Mouse (Mus musculus): ENCODE measurements around the gene Atp5h. TPM values are rescaled to one million over a fixed set of nuclear protein-coding genes. Genes with fewer than 3 reads are reported as not detected.

The Atp5h gene
- total and polyA plus RNA-seq, 2 experiments from 2014 or later = 319 to 951 TPM

DNA sequence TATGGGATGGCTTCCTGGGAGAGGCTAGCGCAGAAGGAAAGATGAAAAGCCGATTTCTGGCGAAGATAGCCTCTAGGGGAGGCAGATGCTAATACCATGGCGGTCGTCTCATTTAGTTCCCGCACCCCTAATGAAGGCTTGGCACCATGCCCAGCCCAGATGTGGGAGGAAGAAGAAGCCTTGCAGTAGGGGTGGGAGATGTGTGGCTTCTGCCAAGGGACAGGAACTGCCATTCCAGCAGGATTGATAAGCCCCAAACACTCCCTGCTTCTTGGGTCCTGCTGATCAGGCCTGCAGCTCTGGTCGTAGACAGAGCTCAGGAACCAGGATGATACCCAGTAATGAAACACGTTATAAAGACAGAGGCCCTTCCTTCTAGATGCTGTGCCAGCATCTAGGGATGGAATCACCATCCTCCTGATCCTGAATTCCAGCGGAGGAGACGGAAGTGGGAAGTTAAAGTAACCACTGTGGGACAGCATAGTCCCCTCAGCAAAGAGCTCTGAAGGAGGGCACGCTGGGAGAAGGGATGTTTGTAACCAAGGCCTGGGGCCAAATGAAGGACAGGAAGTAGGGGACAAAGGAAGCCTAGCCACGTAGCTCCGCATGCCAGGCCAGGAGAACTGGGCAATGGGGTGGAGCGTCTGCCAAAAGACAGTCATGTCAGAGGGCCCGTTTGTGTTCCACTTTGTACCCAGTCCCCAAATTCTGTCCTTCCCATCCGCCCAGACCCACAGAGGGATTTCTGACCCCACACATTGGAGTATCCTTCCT is 35.9 kb downstream of the Atp5h start:
- DNase-seq (ENCODE audit: low spot score) = peak; percentile 76
- no peaks in the 10 kb centered on the region for H3K27me3 ChIP-seq (ENCODE audit: insufficient read depth, low read length)
- H3K9ac ChIP-seq (replicated peaks; ENCODE audit: low read length, poor library complexity, severe bottlenecking) = peak overlapping the region; percentile 97
- peak overlapping the region; percentile 82 for H3K4me2 ChIP-seq (ENCODE audit: low read depth, low read length, poor library complexity, severe bottlenecking)
- peak overlapping the region; percentile 95 for H3K27ac ChIP-seq (ENCODE audit: low read depth, low read length)
- WGBS = 26% methylated on average over 16 of the region's 16 CpGs
- H3K9me3 ChIP-seq (ENCODE audit: low read length) = no peaks in the 10 kb centered on the region
- ATAC-seq (ENCODE audit: low FRiP score) = no peak
- H3K4me3 ChIP-seq (ENCODE audit: low read depth, low read length) = peak overlapping the region; percentile 90
- peaks cover 17% of the 10 kb centered on the region for H3K4me1 ChIP-seq (ENCODE audit: insufficient read depth, low read length)
- peak; percentile 8; the same call in 1 of the 2 replicates for TF ChIP-seq CTCF (IDR thresholded peaks at IDR 0.05)
- no peaks in the 10 kb centered on the region; the same call in 1 of the 2 replicates for H3K36me3 ChIP-seq (ENCODE audit: insufficient read depth, low read length)

DNA sequence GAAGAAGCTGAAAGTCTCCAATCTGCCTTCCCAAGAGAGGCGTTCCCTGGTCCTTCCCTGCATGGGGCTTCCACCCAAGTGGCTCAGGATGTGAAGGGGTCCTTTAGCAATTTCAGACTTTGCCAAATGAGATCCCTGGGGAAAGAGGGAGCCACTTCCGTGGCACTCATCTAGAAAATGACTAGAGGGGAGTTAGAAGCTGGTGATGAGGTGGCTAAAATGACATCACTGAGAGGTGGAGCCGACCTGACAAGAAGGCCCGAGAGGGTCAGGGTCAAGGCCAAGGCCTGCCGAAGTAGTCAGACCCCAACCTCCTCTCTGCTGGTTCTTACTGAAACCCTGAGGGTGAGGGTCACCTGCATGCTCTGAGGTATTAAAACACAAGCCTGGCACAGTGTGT is 36.9 kb downstream of the Atp5h start:
- no peak for TF ChIP-seq CTCF (IDR thresholded peaks at IDR 0.05)
- Histone ChIP-seq H3K27me3 (ENCODE audit: insufficient read depth, low read length) (no peaks in the 10 kb centered on the region), H3K4me1 (ENCODE audit: insufficient read depth, low read length) (peaks cover 17% of the 10 kb centered on the region), H3K4me3 (ENCODE audit: low read depth, low read length) (peak overlapping the region; percentile 90), H3K4me2 (ENCODE audit: low read depth, low read length, poor library complexity, severe bottlenecking) (peak overlapping the region; percentile 82), H3K36me3 (ENCODE audit: insufficient read depth, low read length) (no peaks in the 10 kb centered on the region), H3K27ac (ENCODE audit: low read depth, low read length) (peak overlapping the region; percentile 95; the same call in 1 of the 2 replicates), H3K9ac (replicated peaks; ENCODE audit: low read length, poor library complexity, severe bottlenecking) (peak overlapping the region; percentile 97), H3K9me3 (ENCODE audit: low read length) (no peaks in the 10 kb centered on the region)
- WGBS = 5% methylated on average over 5 of the region's 5 CpGs
- no peak for DNase-seq (ENCODE audit: low spot score)
- ATAC-seq (ENCODE audit: low FRiP score) = no peak

GRCm38 (mm10) chr11:115381743-115382539 is 37.8 kb downstream of the Atp5h start, which contains the start of gene Cdr2l:
Gene Cdr2l (plus strand): TSS chr11:115381916.
- no peaks in the 10 kb centered on the region for H3K27me3 ChIP-seq (ENCODE audit: insufficient read depth, low read length)
- peak within 1 kb of the TSS; percentile 82 for H3K4me2 ChIP-seq (ENCODE audit: low read depth, low read length, poor library complexity, severe bottlenecking)
- peak within 1 kb of the TSS; percentile 97 for H3K9ac ChIP-seq (replicated peaks; ENCODE audit: low read length, poor library complexity, severe bottlenecking)
- DNase-seq (ENCODE audit: low spot score) = peak; percentile 93
- peak within 1 kb of the TSS; percentile 95 for H3K27ac ChIP-seq (ENCODE audit: low read depth, low read length)
- peak; percentile 86 for ATAC-seq (ENCODE audit: low FRiP score)
- peaks cover 17% of the 10 kb centered on the region for H3K4me1 ChIP-seq (ENCODE audit: insufficient read depth, low read length)
- TF ChIP-seq CTCF (IDR thresholded peaks at IDR 0.05) = no peak
- H3K9me3 ChIP-seq (ENCODE audit: low read length) = no peaks in the 10 kb centered on the region
- under 1% methylated on average over 71 of the region's 76 CpGs for WGBS
- no peaks in the 10 kb centered on the region for H3K36me3 ChIP-seq (ENCODE audit: insufficient read depth, low read length)
- peak within 1 kb of the TSS; percentile 90 for H3K4me3 ChIP-seq (ENCODE audit: low read depth, low read length)

- WGBS = 14% methylated on average over 9 of the region's 9 CpGs
- Histone ChIP-seq H3K4me1 (ENCODE audit: insufficient read depth, low read length) (peaks cover 17% of the 10 kb centered on the region), H3K4me2 (ENCODE audit: low read depth, low read length, poor library complexity, severe bottlenecking) (peak overlapping the region; percentile 82), H3K9ac (replicated peaks; ENCODE audit: low read length, poor library complexity, severe bottlenecking) (no peak overlapping the region), H3K36me3 (ENCODE audit: insufficient read depth, low read length) (no peaks in the 10 kb centered on the region), H3K27ac (ENCODE audit: low read depth, low read length) (no peak overlapping the region), H3K27me3 (ENCODE audit: insufficient read depth, low read length) (no peaks in the 10 kb centered on the region), H3K9me3 (ENCODE audit: low read length) (no peaks in the 10 kb centered on the region), H3K4me3 (ENCODE audit: low read depth, low read length) (peak overlapping the region; percentile 90; the same call in 1 of the 2 replicates)
- no peak for ATAC-seq (ENCODE audit: low FRiP score)
- no peak for DNase-seq (ENCODE audit: low spot score)
- TF ChIP-seq CTCF (IDR thresholded peaks at IDR 0.05) = no peak
These were observed 38.5 kb downstream of the Atp5h start for GRCm38 (mm10) chr11:115381276-115381675.

GRCm38 (mm10) chr11:115377854-115378253 is 41.9 kb downstream of the Atp5h start:
- no peak overlapping the region for H3K4me3 ChIP-seq (ENCODE audit: low read depth, low read length)
- H3K4me1 ChIP-seq (ENCODE audit: insufficient read depth, low read length) = peaks cover 10% of the 10 kb centered on the region; the same call in 1 of the 2 replicates
- no peaks in the 10 kb centered on the region for H3K27me3 ChIP-seq (ENCODE audit: insufficient read depth, low read length)
- ATAC-seq (ENCODE audit: low FRiP score) (no peak), DNase-seq (ENCODE audit: low spot score) (no peak)
- TF ChIP-seq CTCF (IDR thresholded peaks at IDR 0.05) = no peak
- H3K4me2 ChIP-seq (ENCODE audit: low read depth, low read length, poor library complexity, severe bottlenecking) = no peak overlapping the region
- H3K36me3 ChIP-seq (ENCODE audit: insufficient read depth, low read length) = no peaks in the 10 kb centered on the region
- 90% methylated on average over 7 of the region's 7 CpGs for WGBS
- H3K9me3 ChIP-seq (ENCODE audit: low read length) = no peaks in the 10 kb centered on the region
- H3K27ac ChIP-seq (ENCODE audit: low read depth, low read length) = no peak overlapping the region
- no peak overlapping the region for H3K9ac ChIP-seq (replicated peaks; ENCODE audit: low read length, poor library complexity, severe bottlenecking)

Measured in midbrain, postnatal 0 days (tissue).